Mouse (Mus musculus): ENCODE data around the gene Lysmd3.
"Not testable (repeated sequence)": the region's sequence is repeated elsewhere in the genome, so short reads cannot be mapped to it uniquely, and the experiment has no call there.

Gene Lysmd3

GRCm38 (mm10) chr13:81657351-81658052 is at the start of gene Lysmd3:
Gene Lysmd3, plus strand, starts transcription at chr13:81657663.
- peak; percentile 82 for DNase-seq (ENCODE audit: low read depth, low spot score)

- DNase-seq (ENCODE audit: low read depth, low spot score) = peak; percentile 4
Measured at GRCm38 (mm10) chr13:81610349-81610748, 47.1 kb upstream of the Lysmd3 start.

GRCm38 (mm10) chr13:81627861-81628260 is 29.6 kb upstream of the Lysmd3 start:
- not testable (repeated sequence) for DNase-seq (ENCODE audit: low read depth, low spot score)

- no peak for DNase-seq (ENCODE audit: low read depth, low spot score)
Measured at GRCm38 (mm10) chr13:81628631-81629190, 28.8 kb upstream of the Lysmd3 start.

GRCm38 (mm10) chr13:81629395-81629794 is 28.1 kb upstream of the Lysmd3 start:
- no peak for DNase-seq (ENCODE audit: low read depth, low spot score)

GRCm38 (mm10) chr13:81630566-81630965 is 26.9 kb upstream of the Lysmd3 start:
- DNase-seq (ENCODE audit: low read depth, low spot score) = no peak

- DNase-seq (ENCODE audit: low read depth, low spot score) = no peak
Measured at GRCm38 (mm10) chr13:81632720-81633415, 24.6 kb upstream of the Lysmd3 start, which contains the start of gene Adgrv1. Gene Adgrv1, minus strand, starts transcription at chr13:81633154.

- no peak for DNase-seq (ENCODE audit: low read depth, low spot score)
Measured at GRCm38 (mm10) chr13:81639624-81640023, 17.8 kb upstream of the Lysmd3 start.

GRCm38 (mm10) chr13:81640881-81641280 is 16.6 kb upstream of the Lysmd3 start:
- DNase-seq (ENCODE audit: low read depth, low spot score) = peak; percentile 45

- peak; percentile 88 for DNase-seq (ENCODE audit: low read depth, low spot score)
Measured at GRCm38 (mm10) chr13:81641289-81642045, 16.0 kb upstream of the Lysmd3 start.

GRCm38 (mm10) chr13:81642491-81643149 is 14.8 kb upstream of the Lysmd3 start:
- no peak for DNase-seq (ENCODE audit: low read depth, low spot score)

- no peak for DNase-seq (ENCODE audit: low read depth, low spot score)
Measured at GRCm38 (mm10) chr13:81644047-81644565, 13.4 kb upstream of the Lysmd3 start.

- no peak for DNase-seq (ENCODE audit: low read depth, low spot score)
Measured at GRCm38 (mm10) chr13:81646348-81646747, 11.1 kb upstream of the Lysmd3 start.

- not testable (repeated sequence) for DNase-seq (ENCODE audit: low read depth, low spot score)
Measured at GRCm38 (mm10) chr13:81650382-81650781, 7.1 kb upstream of the Lysmd3 start.

- DNase-seq (ENCODE audit: low read depth, low spot score) = no peak
Measured at GRCm38 (mm10) chr13:81656091-81656850, 1.2 kb upstream of the Lysmd3 start.

- DNase-seq (ENCODE audit: low read depth, low spot score) = no peak
Measured at GRCm38 (mm10) chr13:81657008-81657350, 484 bp upstream of the Lysmd3 start.

- peak; percentile 51 for DNase-seq (ENCODE audit: low read depth, low spot score)
Measured at GRCm38 (mm10) chr13:81658053-81658752, 740 bp downstream of the Lysmd3 start.

- DNase-seq (ENCODE audit: low read depth, low spot score) = no peak
Measured at GRCm38 (mm10) chr13:81663566-81664330, 6.3 kb downstream of the Lysmd3 start.

- peak; percentile 74 for DNase-seq (ENCODE audit: low read depth, low spot score)
Measured at GRCm38 (mm10) chr13:81664331-81664698, 6.9 kb downstream of the Lysmd3 start.

Data from 3T3-L1 (cell line).